Mouse (Mus musculus): ENCODE measurements around the gene Isy1. TPM values are rescaled to one million over a fixed set of nuclear protein-coding genes. Genes with fewer than 3 reads are reported as not detected.

Isy1 gene
- polyA plus RNA-seq, 1 experiment from 2014 or later, result 38.7 TPM

DNA sequence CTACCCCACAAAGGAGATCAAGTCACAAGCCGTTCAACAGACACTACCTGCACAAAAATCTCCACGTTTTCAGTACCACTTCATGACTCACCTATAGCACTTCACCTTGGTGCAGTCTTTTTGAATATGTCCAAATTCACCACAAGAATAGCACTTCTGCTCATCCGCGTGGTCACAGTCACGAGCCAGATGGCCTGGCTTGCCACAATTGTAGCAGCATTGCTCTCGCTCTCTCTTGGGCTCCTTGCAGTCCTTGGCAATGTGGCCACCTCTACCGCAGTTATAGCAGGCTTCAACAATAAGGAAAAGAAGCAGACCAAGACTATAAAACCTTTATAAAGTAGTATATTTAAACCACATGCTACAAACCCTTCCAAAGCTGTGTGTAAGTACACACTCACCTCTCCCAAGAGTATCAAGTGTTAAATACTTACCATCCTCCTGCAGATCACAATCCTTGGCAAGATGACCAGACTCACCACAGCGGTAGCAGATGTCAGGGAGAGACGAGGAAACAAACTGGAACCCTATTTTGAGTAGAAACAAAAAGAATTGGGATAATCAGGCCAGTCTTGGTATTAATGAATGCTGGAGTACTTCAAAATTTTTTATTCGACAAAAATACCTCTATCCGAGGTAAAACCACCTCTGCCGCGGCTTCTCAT lies 6.6 kb upstream of the Isy1 start:
- H3K27me3 ChIP-seq, result no peaks in the 10 kb centered on the region
- H3K9ac ChIP-seq (replicated peaks), result no peak overlapping the region
- H3K4me1 ChIP-seq, result peaks cover 30% of the 10 kb centered on the region
- H3K27ac ChIP-seq (replicated peaks), result no peak overlapping the region
- H3K4me2 ChIP-seq (replicated peaks), result no peak overlapping the region
- no peak overlapping the region for H3K4me3 ChIP-seq
- H3K36me3 ChIP-seq, result peaks cover 38% of the 10 kb centered on the region
- 91% methylated on average over 13 of the region's 13 CpGs for WGBS
- no peak for ATAC-seq (replicated peaks)
- no peaks in the 10 kb centered on the region for H3K9me3 ChIP-seq

DNA sequence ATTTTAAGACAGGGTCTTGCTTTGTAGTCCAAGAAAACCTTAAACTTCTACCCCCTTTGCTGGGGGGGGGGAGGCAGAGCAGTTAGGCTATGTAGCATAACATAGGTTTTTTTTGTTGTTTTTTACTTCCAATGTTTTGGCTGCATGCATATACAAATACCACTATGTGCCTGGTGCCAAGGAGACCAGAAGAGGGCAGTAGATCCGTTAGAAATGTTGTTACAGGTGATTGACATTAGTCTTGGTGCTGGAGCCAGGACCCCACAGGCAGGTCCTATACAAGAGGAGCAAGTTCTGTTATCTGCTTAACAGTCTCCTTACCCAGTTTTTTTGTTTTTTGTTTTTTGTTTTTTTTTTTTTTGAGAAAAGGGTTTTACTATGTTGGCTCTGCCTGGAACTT lies 3.7 kb upstream of the Isy1 start:
- H3K4me3 ChIP-seq, result no peak overlapping the region
- H3K27ac ChIP-seq (replicated peaks), result no peak overlapping the region
- peaks cover 38% of the 10 kb centered on the region for H3K36me3 ChIP-seq
- H3K9me3 ChIP-seq, result no peaks in the 10 kb centered on the region
- no peak for ATAC-seq (replicated peaks)
- H3K27me3 ChIP-seq, result no peaks in the 10 kb centered on the region
- peaks cover 15% of the 10 kb centered on the region for H3K4me1 ChIP-seq
- 11% methylated on average over 1 of the region's 1 CpGs for WGBS
- no peak overlapping the region for H3K4me2 ChIP-seq (replicated peaks)
- no peak overlapping the region for H3K9ac ChIP-seq (replicated peaks)

DNA sequence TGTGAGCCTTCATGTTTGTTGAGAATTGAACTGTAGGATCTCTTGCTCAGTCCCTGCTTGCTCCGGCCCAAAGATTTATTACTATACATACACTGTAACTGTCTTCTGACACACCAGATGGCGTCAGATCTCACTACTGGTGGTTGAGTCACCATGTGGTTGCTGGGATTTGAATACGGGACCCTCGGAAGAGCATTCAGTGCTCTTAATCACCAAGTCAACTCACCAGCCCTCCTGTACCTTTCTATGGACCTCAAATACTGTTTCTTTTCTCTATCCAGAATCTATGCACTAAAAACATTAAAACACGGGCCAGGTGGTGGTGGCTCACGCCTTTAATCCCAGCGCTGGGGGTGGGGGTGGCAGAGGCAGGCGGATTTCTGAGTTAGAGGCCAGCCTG lies 3.0 kb upstream of the Isy1 start:
- H3K27ac ChIP-seq (replicated peaks), result no peak overlapping the region
- peaks cover 38% of the 10 kb centered on the region for H3K36me3 ChIP-seq
- H3K4me2 ChIP-seq (replicated peaks), result no peak overlapping the region
- H3K4me1 ChIP-seq, result peaks cover 14% of the 10 kb centered on the region
- H3K9me3 ChIP-seq, result no peaks in the 10 kb centered on the region
- no peak overlapping the region for H3K4me3 ChIP-seq
- 84% methylated on average over 8 of the region's 8 CpGs for WGBS
- no peak for ATAC-seq (replicated peaks)
- H3K9ac ChIP-seq (replicated peaks), result no peak overlapping the region
- H3K27me3 ChIP-seq, result no peaks in the 10 kb centered on the region

DNA sequence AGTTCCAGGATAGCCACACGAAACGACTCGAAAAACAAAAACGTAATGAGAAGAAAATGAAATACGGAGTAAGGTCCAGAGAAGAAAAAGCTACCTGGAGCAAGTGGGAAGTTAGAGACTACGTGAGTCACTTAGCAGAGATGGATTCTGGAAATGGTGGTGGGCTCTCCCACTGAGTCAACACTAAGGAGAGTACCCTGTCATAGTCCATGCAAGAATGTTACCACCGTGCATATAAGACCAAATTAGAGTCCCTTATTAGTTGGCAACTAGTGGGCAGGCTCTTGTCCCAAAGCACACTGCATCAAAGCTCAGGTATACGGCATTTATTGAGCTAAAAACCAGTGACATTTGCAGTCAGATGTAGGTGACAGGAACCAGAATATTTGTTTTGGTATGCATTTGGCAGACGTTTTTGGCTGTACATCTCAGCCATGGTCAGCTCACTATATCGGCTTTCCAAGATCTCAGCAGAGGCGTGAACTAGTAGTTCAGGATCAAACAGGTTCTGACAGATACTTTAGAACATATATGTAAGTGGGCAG lies 1.3 kb upstream of the Isy1 start:
- peaks cover 14% of the 10 kb centered on the region for H3K4me1 ChIP-seq
- H3K27ac ChIP-seq (replicated peaks), result no peak overlapping the region
- H3K9ac ChIP-seq (replicated peaks), result no peak overlapping the region
- WGBS, result 59% methylated on average over 11 of the region's 11 CpGs
- H3K36me3 ChIP-seq, result peaks cover 43% of the 10 kb centered on the region
- H3K9me3 ChIP-seq, result no peaks in the 10 kb centered on the region
- H3K4me2 ChIP-seq (replicated peaks), result no peak overlapping the region
- no peak for ATAC-seq (replicated peaks)
- no peak overlapping the region for H3K4me3 ChIP-seq
- no peaks in the 10 kb centered on the region for H3K27me3 ChIP-seq

DNA sequence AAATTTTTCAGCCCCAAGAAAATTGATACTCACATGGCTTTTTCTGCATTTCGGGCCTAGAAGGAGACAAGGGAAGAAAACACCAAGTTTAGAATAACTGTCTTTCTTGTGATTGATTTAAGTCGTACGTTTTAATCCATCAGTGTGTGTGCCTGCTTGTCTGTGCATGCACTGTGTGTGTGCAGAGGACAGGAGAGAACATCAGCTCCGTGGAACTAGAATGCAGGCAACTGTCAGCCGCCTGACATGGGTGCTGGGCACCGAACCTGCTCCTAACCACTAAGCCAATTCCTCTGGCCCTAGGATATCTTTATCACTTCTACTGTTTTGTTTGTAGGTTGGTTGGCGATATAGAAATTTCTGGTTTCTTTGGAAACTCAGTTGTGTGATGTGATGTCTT lies 2.9 kb downstream of the Isy1 start, which contains the start of gene Gm45140:
Gm45140 (minus strand) TSS at position 101 of the 400 bp plus-strand sequence.
- H3K4me2 ChIP-seq (replicated peaks), result no peak within 1 kb of the TSS
- no peak for ATAC-seq (replicated peaks)
- 95% methylated on average over 7 of the region's 7 CpGs for WGBS
- peaks cover 44% of the 10 kb centered on the region for H3K36me3 ChIP-seq
- H3K27ac ChIP-seq (replicated peaks), result no peak within 1 kb of the TSS
- no peaks in the 10 kb centered on the region for H3K27me3 ChIP-seq
- H3K9me3 ChIP-seq, result no peaks in the 10 kb centered on the region
- H3K9ac ChIP-seq (replicated peaks), result no peak within 1 kb of the TSS
- H3K4me3 ChIP-seq, result no peak within 1 kb of the TSS
- peaks cover 14% of the 10 kb centered on the region for H3K4me1 ChIP-seq

DNA sequence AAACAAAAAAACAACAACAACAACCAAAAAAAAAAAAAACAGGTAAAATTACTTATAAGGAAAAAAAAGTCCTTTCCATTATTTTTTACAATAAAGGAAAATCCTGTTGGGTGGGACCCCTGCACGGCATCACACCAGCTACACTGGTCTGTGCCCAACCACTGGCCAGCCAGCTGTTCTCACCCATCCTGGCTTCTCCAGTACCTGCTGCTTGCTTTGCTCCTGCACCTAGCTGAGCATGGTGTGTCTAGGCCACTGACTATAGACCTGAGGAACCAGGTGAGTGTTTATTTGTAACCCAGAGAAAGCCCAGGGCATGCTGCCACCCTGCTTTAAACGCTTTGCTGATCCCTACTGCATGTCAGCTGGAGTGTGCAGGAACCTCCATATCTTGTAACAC lies 18.2 kb downstream of the Isy1 start:
- H3K27me3 ChIP-seq, result no peaks in the 10 kb centered on the region
- no peak overlapping the region for H3K4me3 ChIP-seq
- H3K36me3 ChIP-seq, result peaks cover 91% of the 10 kb centered on the region
- 96% methylated on average over 2 of the region's 2 CpGs for WGBS
- H3K27ac ChIP-seq (replicated peaks), result no peak overlapping the region
- H3K9me3 ChIP-seq, result no peaks in the 10 kb centered on the region
- H3K4me2 ChIP-seq (replicated peaks), result no peak overlapping the region
- no peak overlapping the region for H3K9ac ChIP-seq (replicated peaks)
- no peaks in the 10 kb centered on the region for H3K4me1 ChIP-seq
- no peak for ATAC-seq (replicated peaks)

DNA sequence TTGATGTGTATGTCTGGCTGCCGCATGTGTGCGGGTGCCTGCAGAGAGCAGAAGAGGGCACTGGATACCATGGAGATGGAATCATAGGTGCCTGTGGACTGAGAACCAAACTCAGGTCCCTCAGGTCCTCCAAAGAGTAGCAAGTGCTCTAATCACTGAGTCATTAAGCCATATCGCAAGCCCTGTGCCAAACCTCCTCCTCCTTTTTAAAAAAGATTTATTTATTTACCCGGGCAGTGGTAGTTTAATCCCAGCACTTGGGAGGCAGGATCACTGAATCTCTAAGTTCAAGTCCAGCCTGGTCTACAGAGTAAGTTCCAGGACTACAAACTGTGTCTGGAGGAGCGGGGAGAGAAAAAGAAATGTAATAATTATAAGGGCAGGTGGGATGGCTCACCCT lies 24.1 kb downstream of the Isy1 start:
- ATAC-seq (replicated peaks), result no peak
- no peak overlapping the region for H3K27ac ChIP-seq (replicated peaks)
- H3K36me3 ChIP-seq, result peaks cover 48% of the 10 kb centered on the region
- WGBS, result 90% methylated on average over 5 of the region's 5 CpGs
- H3K9me3 ChIP-seq, result no peaks in the 10 kb centered on the region
- no peaks in the 10 kb centered on the region for H3K27me3 ChIP-seq
- no peak overlapping the region for H3K4me3 ChIP-seq
- H3K4me2 ChIP-seq (replicated peaks), result no peak overlapping the region
- peaks cover 17% of the 10 kb centered on the region for H3K4me1 ChIP-seq
- H3K9ac ChIP-seq (replicated peaks), result no peak overlapping the region

DNA sequence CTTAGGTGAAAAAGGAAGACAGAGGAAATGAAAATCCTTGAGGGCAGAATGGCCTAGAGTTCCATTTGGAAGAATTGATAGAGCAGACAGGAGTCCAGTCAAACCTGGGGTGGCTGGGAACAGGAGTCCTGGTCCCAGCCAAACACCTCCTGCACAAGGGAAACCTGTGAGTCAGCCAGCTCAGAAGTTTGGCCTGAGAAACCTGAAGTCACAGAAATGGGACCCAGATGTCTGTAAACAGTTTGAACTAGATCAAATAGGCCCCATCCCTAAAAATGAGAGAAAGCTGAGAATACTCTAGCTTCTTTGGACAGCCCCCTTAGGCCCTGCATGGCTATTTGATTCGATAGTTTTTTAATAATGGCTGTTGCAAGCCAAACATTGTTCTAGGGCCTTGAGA lies 25.9 kb downstream of the Isy1 start:
- Histone ChIP-seq H3K36me3 (peaks cover 30% of the 10 kb centered on the region), H3K9me3 (no peaks in the 10 kb centered on the region), H3K4me2 (replicated peaks) (no peak overlapping the region), H3K27me3 (no peaks in the 10 kb centered on the region), H3K4me3 (no peak overlapping the region), H3K9ac (replicated peaks) (peak overlapping the region; percentile 69; the same call in 1 of the 2 replicates), H3K27ac (replicated peaks) (no peak overlapping the region), H3K4me1 (peaks cover 17% of the 10 kb centered on the region)
- no peak for ATAC-seq (replicated peaks)
- WGBS, result 91% methylated on average over 1 of the region's 1 CpGs

DNA sequence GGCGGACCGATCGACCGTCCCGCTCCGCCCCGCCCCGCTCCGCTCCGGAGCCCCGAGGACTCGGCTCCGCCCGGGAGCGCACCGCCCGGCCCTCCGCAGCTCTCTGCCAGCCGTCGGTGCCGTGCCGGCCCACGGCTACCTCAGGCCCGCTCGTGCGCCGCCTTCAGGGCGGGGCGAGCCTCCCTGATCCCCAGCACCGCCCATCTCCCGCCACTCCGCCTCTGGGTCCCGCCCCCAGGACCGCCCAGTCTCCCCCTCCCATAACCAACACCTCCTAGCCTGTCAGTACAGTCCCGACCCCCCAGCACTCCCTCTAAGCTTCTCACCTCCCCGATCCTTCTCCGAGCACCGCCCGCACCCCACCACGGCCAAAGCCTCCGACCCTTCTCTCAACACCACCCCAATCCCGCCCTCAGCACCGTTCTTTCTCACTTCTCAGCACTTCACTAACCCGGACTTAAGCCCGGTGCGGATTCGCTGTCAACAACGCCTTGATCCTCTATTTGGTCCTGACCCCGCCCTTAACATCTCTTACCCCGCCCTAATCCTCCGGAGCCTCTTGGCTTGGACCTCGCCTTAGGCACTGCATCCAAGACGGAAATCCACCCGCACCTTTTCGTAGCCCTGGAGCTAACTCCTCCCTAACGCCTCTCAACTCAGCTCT lies 26.8 kb downstream of the Isy1 start, which contains the start of gene Rab43:
Rab43 (minus strand) TSS at position 490 of the 664 bp plus-strand sequence.
- ATAC-seq (replicated peaks), result peak; percentile 99
- H3K9me3 ChIP-seq, result no peaks in the 10 kb centered on the region
- peaks cover 23% of the 10 kb centered on the region for H3K36me3 ChIP-seq
- peak within 1 kb of the TSS; percentile 19; the same call in 1 of the 2 replicates for H3K27ac ChIP-seq (replicated peaks)
- no peaks in the 10 kb centered on the region for H3K27me3 ChIP-seq
- H3K4me3 ChIP-seq, result peak within 1 kb of the TSS; percentile 74
- peak within 1 kb of the TSS; percentile 69 for H3K9ac ChIP-seq (replicated peaks)
- H3K4me2 ChIP-seq (replicated peaks), result peak within 1 kb of the TSS; percentile 93
- under 1% methylated on average over 39 of the region's 56 CpGs for WGBS
- H3K4me1 ChIP-seq, result peaks cover 17% of the 10 kb centered on the region

DNA sequence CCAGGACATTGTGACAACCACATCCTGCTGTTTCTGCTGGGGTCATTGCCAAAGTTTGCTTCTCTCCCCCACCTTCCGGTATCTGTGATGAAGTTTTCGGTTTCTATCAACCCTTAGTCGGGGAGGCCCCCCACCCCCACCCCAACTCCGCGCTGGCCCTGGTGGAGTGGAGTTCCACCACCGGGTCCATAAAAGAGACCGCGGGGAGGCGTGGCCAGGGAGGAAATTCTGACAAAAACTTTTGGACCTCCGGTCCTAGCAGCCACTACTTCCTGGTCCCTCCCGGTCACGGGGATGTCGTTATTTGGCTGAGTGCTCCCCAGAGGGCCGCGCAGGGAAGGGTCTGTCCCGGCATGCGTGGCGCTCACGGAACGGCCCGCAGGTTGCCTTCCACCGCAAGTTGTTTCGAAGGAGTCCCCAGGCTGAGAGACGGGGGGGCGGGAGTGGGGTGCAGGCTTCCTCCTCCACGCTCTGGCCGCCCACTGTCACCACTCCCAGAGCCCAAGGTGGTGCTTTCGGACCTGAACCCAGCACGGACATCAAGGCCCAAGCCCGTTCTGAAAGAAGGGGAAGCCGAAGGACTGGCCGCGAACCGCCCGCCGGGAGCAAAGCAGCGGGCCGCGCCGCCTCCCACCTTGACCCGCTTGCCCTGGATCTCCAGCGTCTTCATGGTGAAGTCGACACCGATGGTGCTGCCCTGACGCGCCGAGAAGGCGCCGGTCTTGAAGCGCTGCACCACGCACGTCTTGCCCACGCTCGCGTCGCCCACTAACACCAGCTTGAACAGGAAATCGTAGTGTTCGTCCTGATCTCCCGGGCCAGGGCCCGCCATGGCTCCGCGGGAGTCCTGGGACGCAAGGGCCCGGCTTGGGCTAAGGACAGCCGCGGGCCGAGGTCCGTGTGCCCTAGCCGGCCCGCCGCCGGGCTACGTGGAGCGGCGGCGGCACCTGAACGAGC lies 27.6 kb downstream of the Isy1 start:
- peaks cover 15% of the 10 kb centered on the region; the same call in 1 of the 2 replicates for H3K36me3 ChIP-seq
- under 1% methylated on average over 75 of the region's 77 CpGs for WGBS
- ATAC-seq (replicated peaks), result peak; percentile 7; the same call in 1 of the 2 replicates

DNA sequence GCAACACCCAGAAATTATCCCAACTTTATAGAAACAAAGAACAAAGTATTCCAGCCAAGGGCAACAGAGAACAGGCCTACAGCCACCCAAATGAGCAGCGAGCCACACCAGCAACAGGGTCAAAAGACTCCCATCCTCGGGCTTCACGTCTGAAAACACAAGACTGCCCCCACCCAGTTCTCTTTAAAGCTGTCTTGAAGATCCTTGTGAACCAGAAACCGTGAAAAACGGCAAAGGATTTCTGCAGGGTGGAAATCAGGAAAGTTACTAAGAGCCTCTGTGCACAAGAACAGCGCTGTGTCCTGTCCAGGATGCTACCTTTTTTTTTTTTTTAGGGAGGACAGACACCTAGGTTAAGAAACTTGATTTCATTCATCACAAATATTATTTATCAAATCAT lies 28.3 kb downstream of the Isy1 start:
- WGBS, result 40% methylated on average over 6 of the region's 6 CpGs
- no peak for ATAC-seq (replicated peaks)
- H3K4me3 ChIP-seq, result peak overlapping the region; percentile 74
- H3K36me3 ChIP-seq, result peaks cover 10% of the 10 kb centered on the region; the same call in 1 of the 2 replicates
- peak overlapping the region; percentile 93 for H3K4me2 ChIP-seq (replicated peaks)
- no peak overlapping the region for H3K9ac ChIP-seq (replicated peaks)
- H3K9me3 ChIP-seq, result no peaks in the 10 kb centered on the region
- H3K4me1 ChIP-seq, result peaks cover 17% of the 10 kb centered on the region
- H3K27me3 ChIP-seq, result no peaks in the 10 kb centered on the region
- no peak overlapping the region for H3K27ac ChIP-seq (replicated peaks)

More for the DNA sequence above, 27.6 kb downstream of the Isy1 start:
- H3K9ac ChIP-seq (replicated peaks), result peak overlapping the region; percentile 69
- H3K9me3 ChIP-seq, result no peaks in the 10 kb centered on the region
- H3K4me2 ChIP-seq (replicated peaks), result peak overlapping the region; percentile 93
- H3K4me3 ChIP-seq, result peak overlapping the region; percentile 74
- peaks cover 17% of the 10 kb centered on the region for H3K4me1 ChIP-seq
- peak overlapping the region; percentile 19; the same call in 1 of the 2 replicates for H3K27ac ChIP-seq (replicated peaks)
- H3K27me3 ChIP-seq, result no peaks in the 10 kb centered on the region

All from forebrain, embryonic 15.5 days (tissue).